Mouse (Mus musculus): Measurements from ENCODE around the gene Cib2.

DNA sequence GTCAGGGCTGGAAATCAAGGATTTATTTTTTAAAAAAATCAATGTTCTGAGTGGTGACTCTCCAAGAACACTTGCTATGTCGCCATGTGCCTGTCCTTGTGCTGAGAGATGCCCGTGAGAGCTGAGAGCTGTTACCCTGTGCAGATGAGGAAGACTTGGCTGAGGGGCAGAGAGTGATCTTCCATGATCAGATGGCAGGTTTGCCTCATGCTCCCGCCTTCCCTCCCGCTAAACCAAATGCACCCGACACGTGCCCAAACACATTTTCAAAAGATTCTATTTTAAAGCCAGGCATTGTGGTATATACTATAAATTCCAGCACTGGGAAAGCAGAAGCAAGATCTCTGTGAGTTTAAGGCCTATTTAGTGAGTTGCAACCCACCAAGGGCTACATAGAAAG lies 29.2 kb downstream of the Cib2 start:
- TF ChIP-seq CTCF (IDR thresholded peaks at IDR 0.05; ENCODE audit: low read depth, low read length) (no peak), POLR2AphosphoS5 (IDR thresholded peaks at IDR 0.05; ENCODE audit: insufficient replicate concordance, low read depth, low read length) (no peak)
